Mouse (Mus musculus) limb, embryonic 13.5 days (tissue): ENCODE measurements at regions not wholly inside any gene's neighbourhood (a gene's known extent, or its start where the extent isn't known, plus 50 kb on each side); places are given as distances from the start of the nearest gene placed in this dataset.

Experiments used
- ATAC-seq: fragments of 200-750 bp; cut with Nextera tagmentation; 2 replicates; pipeline ENCODE4 v1.8.0; 2017; ENCODE audit warnings: low read depth, moderate number of reproducible peaks, moderate TSS enrichment; ENCODE audit not compliant: low FRiP score
- H3K27ac ChIP-seq: fragments of 300-500 bp; sonication (generic); 2 replicates; pipeline ENCODE4 v1.5.1; 2015; ENCODE audit warnings: inconsistent platforms, mild to moderate bottlenecking, moderate library complexity
- H3K27me3 ChIP-seq: fragments of 300-500 bp; sonication (generic); 2 replicates; pipeline ENCODE4 v1.6.1; 2015; ENCODE audit warnings: mild to moderate bottlenecking, inconsistent platforms
- H3K36me3 ChIP-seq: fragments of 300-500 bp; sonication (generic); 2 replicates; pipeline ENCODE4 v1.6.1; 2015; ENCODE audit warnings: inconsistent platforms, mild to moderate bottlenecking, moderate library complexity
- H3K4me1 ChIP-seq: fragments of 300-500 bp; sonication (generic); 2 replicates; pipeline ENCODE4 v1.6.1; 2015; ENCODE audit warnings: inconsistent platforms
- H3K4me2 ChIP-seq: fragments of 300-500 bp; sonication (generic); replicated peaks from 2 replicates; pipeline ENCODE4 v1.6.1; 2015; ENCODE audit warnings: inconsistent platforms, mild to moderate bottlenecking, moderate library complexity
- H3K4me3 ChIP-seq: fragments of 300-500 bp; sonication (generic); 2 replicates; pipeline ENCODE4 v1.5.1; 2015; ENCODE audit warnings: moderate library complexity, mild to moderate bottlenecking, inconsistent platforms
- H3K9ac ChIP-seq: fragments of 300-500 bp; sonication (generic); 2 replicates; pipeline ENCODE4 v1.6.1; 2015; ENCODE audit warnings: mild to moderate bottlenecking, inconsistent platforms
- H3K9me3 ChIP-seq: fragments of 300-500 bp; sonication (generic); 2 replicates; pipeline ENCODE4 v1.6.1; 2016; ENCODE audit warnings: inconsistent platforms
- WGBS: fragments of 180-500 bp; shearing (Covaris S2); methylation state at CpG from one replicate; pipeline ENCODE4 v1.1.7; 2015; 5-methylcytosine and 5-hydroxymethylcytosine counted together

GRCm38 (mm10) chr10:122615658-122616057 lies 62.9 kb upstream of the Ppm1h start:
- Histone ChIP-seq H3K4me3 (no peak overlapping the region), H3K36me3 (no peaks in the 10 kb centered on the region), H3K9me3 (no peaks in the 10 kb centered on the region), H3K27ac (no peak overlapping the region), H3K4me2 (no peak overlapping the region), H3K27me3 (no peaks in the 10 kb centered on the region), H3K9ac (no peak overlapping the region), H3K4me1 (peaks cover 14% of the 10 kb centered on the region; the same call in 1 of the 2 replicates)
- no peak for ATAC-seq
- 90% methylated on average over 12 of the region's 12 CpGs for WGBS

GRCm38 (mm10) chr10:122616385-122616784 lies 62.2 kb upstream of the Ppm1h start:
- peaks cover 14% of the 10 kb centered on the region; the same call in 1 of the 2 replicates for H3K4me1 ChIP-seq
- 60% methylated on average over 6 of the region's 6 CpGs for WGBS
- H3K9me3 ChIP-seq = no peaks in the 10 kb centered on the region
- no peak for ATAC-seq
- H3K4me3 ChIP-seq = no peak overlapping the region
- no peaks in the 10 kb centered on the region for H3K27me3 ChIP-seq
- no peak overlapping the region for H3K9ac ChIP-seq
- no peak overlapping the region for H3K4me2 ChIP-seq
- H3K36me3 ChIP-seq = no peaks in the 10 kb centered on the region
- H3K27ac ChIP-seq = no peak overlapping the region

GRCm38 (mm10) chr10:122618854-122619253 lies 59.7 kb upstream of the Ppm1h start:
- Histone ChIP-seq H3K27ac (no peak overlapping the region), H3K27me3 (no peaks in the 10 kb centered on the region), H3K4me1 (0 out of 2 replicates have a peak, but pooled peaks cover 6% of the 10 kb centered on the region), H3K4me2 (no peak overlapping the region), H3K4me3 (no peak overlapping the region), H3K36me3 (no peaks in the 10 kb centered on the region), H3K9me3 (no peaks in the 10 kb centered on the region), H3K9ac (no peak overlapping the region)
- 80% methylated on average over 3 of the region's 3 CpGs for WGBS
- no peak for ATAC-seq

GRCm38 (mm10) chr10:122619406-122620116 lies 59.0 kb upstream of the Ppm1h start:
- H3K27me3 ChIP-seq = no peaks in the 10 kb centered on the region
- ATAC-seq = no peak

More at GRCm38 (mm10) chr10:122619406-122620116, 59.0 kb upstream of the Ppm1h start:
- H3K27ac ChIP-seq = no peak overlapping the region
- no peaks in the 10 kb centered on the region for H3K36me3 ChIP-seq
- no peak overlapping the region for H3K4me3 ChIP-seq
- no peaks in the 10 kb centered on the region for H3K4me1 ChIP-seq
- 57% methylated on average over 16 of the region's 16 CpGs for WGBS
- no peak overlapping the region for H3K4me2 ChIP-seq
- no peaks in the 10 kb centered on the region for H3K9me3 ChIP-seq
- H3K9ac ChIP-seq = no peak overlapping the region
